Mouse (Mus musculus) regulatory T cell (primary cell): ENCODE measurements around the gene Psen2.

ENCODE experiments used
- in situ Hi-C: fragments of 300-600 bp; cut with MboI, MseI; formaldehyde crosslinking; loops from one replicate; pipeline ENCODE4 v1.15.1; 2025; ENCODE audit warnings: high pct_unique_total_duplicates

The Psen2 gene

GRCm38 (mm10) chr1:180263364-180263997 lies at the start of gene Psen2:
Psen2 (minus strand) TSS chr1:180263438.
- in situ Hi-C loops = no loop called here

GRCm38 (mm10) chr1:180312792-180313311 lies 49.6 kb upstream of the Psen2 start:
- in situ Hi-C loops = loop anchor here (5.0 kb wide), 1 partner anchor 49 kb away; no protein-coding TSS in a partner anchor

- in situ Hi-C loops = loop anchor here (5.0 kb wide), 1 partner anchor 50 kb away; no protein-coding TSS in a partner anchor
These were observed 49.0 kb upstream of the Psen2 start for GRCm38 (mm10) chr1:180312286-180312685.

GRCm38 (mm10) chr1:180308897-180309296 lies 45.7 kb upstream of the Psen2 start:
- in situ Hi-C loops = loop anchor here (5.0 kb wide), 1 partner anchor 37 kb away; no protein-coding TSS in a partner anchor

GRCm38 (mm10) chr1:180307661-180308060 lies 44.4 kb upstream of the Psen2 start:
- in situ Hi-C loops = loop anchor here (5.0 kb wide), 1 partner anchor 35 kb away; no protein-coding TSS in a partner anchor

GRCm38 (mm10) chr1:180306889-180307288 lies 43.7 kb upstream of the Psen2 start:
- in situ Hi-C loops = loop anchor here (5.0 kb wide), 1 partner anchor 35 kb away; no protein-coding TSS in a partner anchor

GRCm38 (mm10) chr1:180303600-180303999 lies 40.4 kb upstream of the Psen2 start:
- in situ Hi-C loops = no loop called here

GRCm38 (mm10) chr1:180302253-180303120 lies 39.2 kb upstream of the Psen2 start:
- in situ Hi-C loops = no loop called here

GRCm38 (mm10) chr1:180300997-180301396 lies 37.8 kb upstream of the Psen2 start:
- in situ Hi-C loops = no loop called here

- in situ Hi-C loops = no loop called here
These were observed 37.1 kb upstream of the Psen2 start for GRCm38 (mm10) chr1:180300292-180300691.

GRCm38 (mm10) chr1:180299697-180300096 lies 36.5 kb upstream of the Psen2 start:
- in situ Hi-C loops = no loop called here

GRCm38 (mm10) chr1:180296088-180296487 lies 32.9 kb upstream of the Psen2 start:
- in situ Hi-C loops = no loop called here

GRCm38 (mm10) chr1:180290358-180290757 lies 27.1 kb upstream of the Psen2 start:
- in situ Hi-C loops = no loop called here

GRCm38 (mm10) chr1:180289788-180290187 lies 26.6 kb upstream of the Psen2 start:
- in situ Hi-C loops = no loop called here

GRCm38 (mm10) chr1:180288872-180289468 lies 25.7 kb upstream of the Psen2 start:
- in situ Hi-C loops = no loop called here

GRCm38 (mm10) chr1:180288227-180288626 lies 25.0 kb upstream of the Psen2 start:
- in situ Hi-C loops = no loop called here

- in situ Hi-C loops = no loop called here
These were observed 23.0 kb upstream of the Psen2 start for GRCm38 (mm10) chr1:180286081-180286831.

GRCm38 (mm10) chr1:180283813-180284768 lies 20.9 kb upstream of the Psen2 start:
- in situ Hi-C loops = no loop called here

- in situ Hi-C loops = no loop called here
These were observed 19.3 kb upstream of the Psen2 start for GRCm38 (mm10) chr1:180282581-180282980.

- in situ Hi-C loops = no loop called here
These were observed 16.4 kb upstream of the Psen2 start for GRCm38 (mm10) chr1:180279648-180280047.
